Mouse (Mus musculus) hindbrain, embryonic 13.5 days (tissue): Measurements from ENCODE around the gene Ttc39b. TPM values are rescaled to one million over a fixed set of nuclear protein-coding genes. Genes with fewer than 3 reads are reported as not detected.

ENCODE experiments used
- ATAC-seq: fragments of 200-750 bp; cut with Nextera tagmentation; 2 replicates; pipeline ENCODE4 v1.8.0; 2017; ENCODE audit warnings: moderate TSS enrichment; ENCODE audit not compliant: low FRiP score
- H3K27ac ChIP-seq: fragments of 300-500 bp; sonication (generic); 2 replicates; pipeline ENCODE4 v1.5.1; 2015; ENCODE audit warnings: inconsistent platforms, mild to moderate bottlenecking, moderate library complexity
- H3K27me3 ChIP-seq: fragments of 300-500 bp; sonication (generic); 2 replicates; pipeline ENCODE4 v1.6.1; 2015; ENCODE audit warnings: mild to moderate bottlenecking, inconsistent platforms
- H3K36me3 ChIP-seq: fragments of 300-500 bp; sonication (generic); 2 replicates; pipeline ENCODE4 v1.6.1; 2015; ENCODE audit warnings: mild to moderate bottlenecking, inconsistent platforms
- H3K4me1 ChIP-seq: fragments of 300-500 bp; sonication (generic); replicated peaks from 2 replicates; pipeline ENCODE4 v1.6.1; 2015; ENCODE audit warnings: inconsistent platforms
- H3K4me2 ChIP-seq: fragments of 300-500 bp; sonication (generic); 2 replicates; pipeline ENCODE4 v1.6.1; 2015; ENCODE audit warnings: inconsistent platforms, mild to moderate bottlenecking, moderate library complexity
- H3K4me3 ChIP-seq: fragments of 300-500 bp; sonication (generic); 2 replicates; pipeline ENCODE4 v1.5.1; 2015; ENCODE audit warnings: mild to moderate bottlenecking, inconsistent platforms
- H3K9ac ChIP-seq: fragments of 300-500 bp; sonication (generic); 2 replicates; pipeline ENCODE4 v1.6.1; 2015; ENCODE audit warnings: mild to moderate bottlenecking, inconsistent platforms
- H3K9me3 ChIP-seq: fragments of 300-500 bp; sonication (generic); 2 replicates; pipeline ENCODE4 v1.6.1; 2016; ENCODE audit warnings: inconsistent platforms
- WGBS: fragments of 180-500 bp; shearing (Covaris S2); methylation state at CpG from one replicate; pipeline ENCODE4 v1.1.7; 2015; 5-methylcytosine and 5-hydroxymethylcytosine counted together
- polyA plus RNA-seq: library from polyadenylated mRNA; unstranded; fragments of >200 nt; fragmentation: Nextera tagmentation; extraction: Ambion mirVana; gene quantifications from 2 replicates; pipeline ENCODE4 v1.2.1, GENCODE M21; 2015

Gene Ttc39b
- polyA plus RNA-seq, 1 experiment from 2014 or later, result 5.5 TPM

- no peak overlapping the region for H3K4me2 ChIP-seq
- H3K9ac ChIP-seq, result no peak overlapping the region
- no peaks in the 10 kb centered on the region for H3K36me3 ChIP-seq
- H3K9me3 ChIP-seq, result no peaks in the 10 kb centered on the region
- H3K4me3 ChIP-seq, result no peak overlapping the region
- H3K4me1 ChIP-seq, result peaks cover 2% of the 10 kb centered on the region; the same call in 1 of the 2 replicates
- H3K27ac ChIP-seq, result no peak overlapping the region
- ATAC-seq, result peak; percentile 89
- 28% methylated on average over 9 of the region's 9 CpGs for WGBS
- H3K27me3 ChIP-seq, result no peaks in the 10 kb centered on the region
Observed at GRCm38 (mm10) chr4:83183288-83183930, 140.6 kb downstream of the Ttc39b start.

GRCm38 (mm10) chr4:83182178-83183068 is 141.6 kb downstream of the Ttc39b start:
- H3K9ac ChIP-seq, result no peak overlapping the region

GRCm38 (mm10) chr4:83177471-83177870 is 146.6 kb downstream of the Ttc39b start:
- H3K27me3 ChIP-seq, result no peaks in the 10 kb centered on the region
- no peaks in the 10 kb centered on the region for H3K36me3 ChIP-seq
- H3K9ac ChIP-seq, result no peak overlapping the region
- no peak overlapping the region for H3K27ac ChIP-seq
- no peaks in the 10 kb centered on the region for H3K4me1 ChIP-seq
- no peak overlapping the region for H3K4me3 ChIP-seq
- H3K9me3 ChIP-seq, result no peaks in the 10 kb centered on the region
- 98% methylated on average over 2 of the region's 2 CpGs for WGBS
- no peak overlapping the region for H3K4me2 ChIP-seq
- ATAC-seq, result no peak

More at GRCm38 (mm10) chr4:83182178-83183068, 141.6 kb downstream of the Ttc39b start:
- Histone ChIP-seq H3K4me2 (no peak overlapping the region), H3K4me3 (no peak overlapping the region), H3K4me1 (peaks cover 2% of the 10 kb centered on the region; the same call in 1 of the 2 replicates), H3K9me3 (no peaks in the 10 kb centered on the region), H3K36me3 (no peaks in the 10 kb centered on the region), H3K27ac (no peak overlapping the region), H3K27me3 (no peaks in the 10 kb centered on the region)
- 0 out of 2 replicates have a peak, but pooled peaks have one; percentile 26 for ATAC-seq
- WGBS, result 74% methylated on average over 8 of the region's 8 CpGs

GRCm38 (mm10) chr4:83174946-83175345 is 149.1 kb downstream of the Ttc39b start:
- H3K4me2 ChIP-seq, result no peak overlapping the region
- 87% methylated on average over 8 of the region's 8 CpGs for WGBS
- no peaks in the 10 kb centered on the region for H3K36me3 ChIP-seq
- ATAC-seq, result no peak
- no peak overlapping the region for H3K27ac ChIP-seq
- no peaks in the 10 kb centered on the region for H3K9me3 ChIP-seq
- no peak overlapping the region for H3K4me3 ChIP-seq
- no peak overlapping the region for H3K9ac ChIP-seq
- H3K4me1 ChIP-seq, result no peaks in the 10 kb centered on the region
- no peaks in the 10 kb centered on the region for H3K27me3 ChIP-seq

- H3K27ac ChIP-seq, result no peak overlapping the region
- no peak for ATAC-seq
- H3K4me2 ChIP-seq, result no peak overlapping the region
- 64% methylated on average over 3 of the region's 3 CpGs for WGBS
- H3K4me3 ChIP-seq, result no peak overlapping the region
- no peaks in the 10 kb centered on the region for H3K9me3 ChIP-seq
- H3K36me3 ChIP-seq, result no peaks in the 10 kb centered on the region
- H3K4me1 ChIP-seq, result 0 out of 2 replicates have a peak, but pooled peaks cover 2% of the 10 kb centered on the region
- no peaks in the 10 kb centered on the region for H3K27me3 ChIP-seq
- no peak overlapping the region for H3K9ac ChIP-seq
Observed at GRCm38 (mm10) chr4:83172278-83172677, 151.8 kb downstream of the Ttc39b start.

GRCm38 (mm10) chr4:83170741-83171140 is 153.3 kb downstream of the Ttc39b start:
- Histone ChIP-seq H3K27me3 (no peaks in the 10 kb centered on the region), H3K4me1 (0 out of 2 replicates have a peak, but pooled peaks cover 2% of the 10 kb centered on the region), H3K27ac (no peak overlapping the region), H3K9ac (no peak overlapping the region), H3K36me3 (no peaks in the 10 kb centered on the region), H3K4me2 (no peak overlapping the region), H3K4me3 (no peak overlapping the region), H3K9me3 (no peaks in the 10 kb centered on the region)
- 34% methylated on average over 9 of the region's 9 CpGs for WGBS
- no peak for ATAC-seq

Other genes with a start within 250 kb of the Ttc39b start
- 79.6 and 82.8 TPM in 2 replicates for gene Snapc3, start 93.5 kb upstream of the Ttc39b start, polyA plus RNA-seq
- 289 and 292 TPM in 2 replicates for gene Psip1, start 162.2 kb upstream of the Ttc39b start, polyA plus RNA-seq
- 4.1 and 5.0 TPM in 2 replicates for gene Ccdc171, start 201.3 kb upstream of the Ttc39b start, polyA plus RNA-seq